Mouse (Mus musculus) spleen, adult 2 months (tissue): ENCODE measurements around the gene Jmjd1c. TPM values are rescaled to one million over a fixed set of nuclear protein-coding genes. Genes with fewer than 3 reads are reported as not detected.

Source experiments
- DNase-seq, 2 experiments: peaks; one replicate each; pipeline versions ENCODE4 v3.0.0 to v3.0.0-alpha.2; 2012 to 2021; ENCODE audit warnings: low spot score in 2 of 2, low read depth in 1 of 2
- H3K27ac ChIP-seq: fragments of 200-500 bp; 2 replicates; pipeline ENCODE4 v1.5.1; 2012; ENCODE audit warnings: low read length, inconsistent platforms; ENCODE audit not compliant: insufficient read depth
- H3K27me3 ChIP-seq: fragments of 200-500 bp; 2 replicates; pipeline ENCODE4 v1.6.1; 2012; ENCODE audit warnings: mild to moderate bottlenecking, moderate library complexity, low read length, inconsistent platforms; ENCODE audit not compliant: control insufficient read depth, insufficient read depth
- H3K36me3 ChIP-seq: fragments of 200-500 bp; 2 replicates; pipeline ENCODE4 v1.6.1; 2012; ENCODE audit warnings: mild to moderate bottlenecking, low read length, inconsistent platforms; ENCODE audit not compliant: control insufficient read depth, insufficient read depth
- H3K4me1 ChIP-seq: fragments of 200-500 bp; 2 replicates; pipeline ENCODE4 v1.6.1; 2011; ENCODE audit warnings: inconsistent platforms; ENCODE audit not compliant: control insufficient read depth, insufficient read depth, insufficient read length
- H3K4me3 ChIP-seq: fragments of 200-500 bp; 2 replicates; pipeline ENCODE4 v1.5.1; 2011; ENCODE audit warnings: mild to moderate bottlenecking, inconsistent platforms; ENCODE audit not compliant: insufficient read depth, insufficient read length; ENCODE audit errors: extremely low read depth
- CTCF ChIP-seq: fragments of 200-500 bp; IDR thresholded peaks from 2 replicates; pipeline ENCODE4 v1.5.1; 2011; ENCODE audit warnings: mild to moderate bottlenecking, inconsistent platforms; ENCODE audit not compliant: insufficient read depth, insufficient read length, insufficient replicate concordance; ENCODE audit errors: extremely low read depth
- POLR2A ChIP-seq: fragments of 200-500 bp; IDR thresholded peaks from 2 replicates; pipeline ENCODE4 v1.6.1; 2011; ENCODE audit warnings: low read depth, low read length, inconsistent platforms
- WGBS: fragments of 180-500 bp; shearing (Covaris S2); methylation state at CpG from one replicate; pipeline ENCODE4 v1.1.7; 2018; 5-methylcytosine and 5-hydroxymethylcytosine counted together
- polyA plus RNA-seq: library from polyadenylated mRNA; depleted of rRNA; stranded (reverse); fragments of >200 nt; gene quantifications from 2 replicates; pipeline ENCODE4 v1.2.3, GENCODE M21; 2012

The Jmjd1c gene
- polyA plus RNA-seq, 1 experiment, result 14.4 TPM

DNA sequence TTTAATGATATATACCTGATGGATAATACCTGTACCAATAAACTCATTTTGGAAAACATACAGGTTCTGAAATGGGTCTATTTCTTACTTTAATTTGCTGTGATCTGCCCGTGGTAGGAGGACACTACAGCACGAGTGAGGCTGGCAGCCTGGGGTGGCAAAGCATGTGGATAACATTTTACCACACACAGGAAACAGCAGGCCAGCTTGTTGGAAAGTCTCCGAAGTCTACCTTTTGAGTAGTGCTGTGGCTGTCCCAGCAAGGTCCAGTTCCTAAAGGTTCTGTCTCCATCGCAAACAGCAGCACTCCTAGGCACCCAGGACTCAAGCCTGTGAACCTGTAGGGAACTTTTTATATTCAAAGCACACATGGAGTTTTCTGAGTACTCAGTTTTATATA, 49.7 kb downstream of the Jmjd1c start:
- 52% methylated on average over 4 of the region's 4 CpGs for WGBS
- no peak for DNase-seq
- Histone ChIP-seq H3K27ac (no peak overlapping the region), H3K27me3 (no peaks in the 10 kb centered on the region), H3K4me1 (no peaks in the 10 kb centered on the region; the same call in 1 of the 2 replicates), H3K4me3 (no peak overlapping the region), H3K36me3 (no peaks in the 10 kb centered on the region)
- TF ChIP-seq POLR2A (no peak), CTCF (no peak)

DNA sequence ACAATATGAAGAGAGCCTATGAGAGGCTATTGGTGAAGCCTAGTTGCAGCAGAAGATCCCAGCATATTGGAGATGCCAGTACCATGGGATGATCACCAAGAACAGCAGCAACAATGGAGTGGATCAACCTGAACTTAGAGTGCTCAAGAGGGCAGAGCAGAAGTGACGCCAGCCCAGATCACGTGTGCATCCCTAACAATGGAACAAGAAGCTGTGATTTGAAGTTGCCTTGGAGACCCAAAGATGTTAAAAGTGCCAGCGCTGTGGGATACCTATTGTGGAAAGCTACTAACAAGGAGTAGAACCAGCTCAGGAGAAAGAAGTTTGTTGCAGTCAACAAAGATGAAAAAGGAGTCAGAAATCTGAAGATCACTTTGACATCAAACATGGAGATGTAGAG, 55.8 kb downstream of the Jmjd1c start:
- Histone ChIP-seq H3K4me3 (no peak overlapping the region), H3K4me1 (no peaks in the 10 kb centered on the region), H3K27ac (no peak overlapping the region), H3K36me3 (no peaks in the 10 kb centered on the region), H3K27me3 (no peaks in the 10 kb centered on the region)
- WGBS, result 91% methylated on average over 3 of the region's 3 CpGs
- DNase-seq, result no peak
- TF ChIP-seq CTCF (no peak), POLR2A (no peak)

DNA sequence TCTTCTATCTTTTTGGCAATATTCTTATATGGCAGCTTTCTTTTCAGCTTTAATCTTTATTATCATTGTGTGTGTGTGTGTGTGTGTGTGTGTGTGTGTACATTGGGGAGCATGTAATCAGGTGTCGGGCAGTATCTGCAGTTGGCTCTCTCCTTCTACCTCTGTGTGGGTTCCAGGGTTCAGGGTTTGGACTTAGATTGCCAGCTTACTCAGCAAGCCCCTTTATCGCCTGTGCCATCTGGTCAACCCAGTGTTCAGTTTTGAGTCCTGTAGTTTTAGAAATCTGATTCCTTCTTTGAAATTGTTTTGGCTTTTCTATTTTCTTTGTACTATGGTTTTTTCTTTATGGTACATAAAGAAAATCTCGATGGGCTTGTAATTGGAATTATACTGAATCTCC, 58.7 kb downstream of the Jmjd1c start:
- 86% methylated on average over 3 of the region's 3 CpGs for WGBS
- TF ChIP-seq POLR2A (no peak), CTCF (no peak)
- no peak overlapping the region for H3K4me3 ChIP-seq
- H3K27ac ChIP-seq, result no peak overlapping the region
- peaks cover 2% of the 10 kb centered on the region; the same call in 1 of the 2 replicates for H3K36me3 ChIP-seq
- H3K4me1 ChIP-seq, result no peaks in the 10 kb centered on the region
- H3K27me3 ChIP-seq, result no peaks in the 10 kb centered on the region
- DNase-seq, result no peak

DNA sequence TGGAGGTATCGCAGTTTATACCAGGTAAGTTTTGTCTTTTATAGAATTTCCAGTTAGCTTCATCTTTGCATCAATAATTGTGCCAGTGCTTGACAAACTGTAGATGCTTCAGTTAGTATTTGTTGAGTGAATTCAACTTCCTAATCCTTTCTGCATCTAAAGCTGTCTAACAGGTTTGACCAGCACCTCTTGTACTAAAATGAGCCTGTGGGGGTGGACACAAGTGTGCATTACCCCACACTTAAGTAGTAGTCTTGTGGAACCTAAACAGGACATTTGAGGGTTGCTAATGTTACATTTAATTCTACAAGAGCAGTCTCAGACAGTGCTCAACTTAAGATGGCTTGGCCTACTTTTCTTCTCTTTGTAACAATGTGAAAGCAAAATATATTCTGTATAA, 78.1 kb downstream of the Jmjd1c start:
- no peak for DNase-seq
- no peaks in the 10 kb centered on the region for H3K36me3 ChIP-seq
- H3K27ac ChIP-seq, result no peak overlapping the region
- H3K4me1 ChIP-seq, result no peaks in the 10 kb centered on the region
- TF ChIP-seq CTCF, result no peak
- no peak for TF ChIP-seq POLR2A
- WGBS, result 95% methylated on average over 1 of the region's 1 CpGs
- no peaks in the 10 kb centered on the region for H3K27me3 ChIP-seq
- no peak overlapping the region for H3K4me3 ChIP-seq

DNA sequence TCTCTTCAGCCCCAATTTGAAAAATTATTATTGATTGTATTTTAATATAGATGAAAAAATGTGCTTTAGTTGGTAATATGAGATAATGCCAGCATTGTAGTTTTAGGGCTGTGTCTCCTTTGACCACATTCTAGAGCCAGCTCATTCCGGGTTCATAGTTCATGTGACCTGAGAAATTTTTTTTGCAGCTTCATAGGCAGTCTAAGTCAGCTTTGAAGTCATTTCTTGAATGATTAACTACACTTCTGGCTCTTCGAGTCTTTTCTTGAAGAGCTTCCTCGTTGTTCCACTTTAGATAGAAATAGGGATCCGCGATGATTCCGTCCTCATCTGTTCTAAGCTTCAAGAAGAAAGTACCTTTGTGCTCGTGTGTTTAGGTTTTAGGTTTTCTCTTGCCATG, 80.1 kb downstream of the Jmjd1c start:
- Histone ChIP-seq H3K36me3 (no peaks in the 10 kb centered on the region), H3K4me1 (no peaks in the 10 kb centered on the region), H3K4me3 (no peak overlapping the region), H3K27me3 (no peaks in the 10 kb centered on the region), H3K27ac (no peak overlapping the region)
- TF ChIP-seq CTCF (no peak), POLR2A (no peak)
- DNase-seq, result no peak
- 90% methylated on average over 7 of the region's 7 CpGs for WGBS

DNA sequence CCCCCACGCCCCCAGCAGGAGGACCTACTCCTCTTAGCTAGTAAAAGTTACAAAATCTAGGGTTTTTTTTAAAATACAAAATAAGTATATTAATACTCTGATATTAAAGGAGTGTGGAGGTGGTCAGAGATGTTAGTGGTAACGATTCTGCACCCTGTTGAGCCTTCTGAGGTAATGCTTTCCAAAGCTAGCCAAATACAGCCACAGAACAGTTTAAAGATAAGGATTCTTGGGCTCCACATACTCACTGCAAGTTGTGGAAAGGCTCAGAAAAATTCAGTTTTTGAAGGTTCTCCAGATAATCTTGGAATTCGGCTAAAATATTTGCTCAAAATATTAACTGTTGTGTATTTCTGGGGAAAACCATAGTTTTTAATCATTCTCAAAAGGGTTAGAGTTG, 81.0 kb downstream of the Jmjd1c start:
- no peak for TF ChIP-seq POLR2A
- no peak for TF ChIP-seq CTCF
- no peaks in the 10 kb centered on the region for H3K36me3 ChIP-seq
- no peak for DNase-seq
- no peak overlapping the region for H3K4me3 ChIP-seq
- H3K4me1 ChIP-seq, result no peaks in the 10 kb centered on the region
- 87% methylated on average over 3 of the region's 3 CpGs for WGBS
- no peak overlapping the region for H3K27ac ChIP-seq
- H3K27me3 ChIP-seq, result no peaks in the 10 kb centered on the region

DNA sequence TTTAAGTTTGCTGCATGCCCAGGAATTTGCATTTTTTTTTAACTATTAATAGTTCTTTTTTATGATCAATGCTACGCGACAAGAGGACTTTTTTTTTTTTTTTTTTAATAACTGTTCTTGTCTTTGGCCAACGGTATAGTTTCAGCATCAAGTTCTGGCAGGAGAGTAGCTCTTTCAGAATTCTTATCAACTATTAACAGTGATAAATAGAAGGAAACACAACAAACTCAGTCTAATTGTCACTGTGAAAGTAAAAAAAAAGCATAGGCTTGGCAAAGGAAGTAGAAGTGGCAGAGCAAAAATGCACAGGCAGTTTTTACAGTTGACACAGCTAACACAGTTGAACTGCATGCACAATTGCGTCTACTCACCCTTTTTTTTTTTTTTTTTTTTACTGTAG, 81.5 kb downstream of the Jmjd1c start:
- no peaks in the 10 kb centered on the region for H3K36me3 ChIP-seq
- H3K27me3 ChIP-seq, result no peaks in the 10 kb centered on the region
- H3K4me1 ChIP-seq, result no peaks in the 10 kb centered on the region
- TF ChIP-seq CTCF, result no peak
- no peak for TF ChIP-seq POLR2A
- DNase-seq, result no peak
- no peak overlapping the region for H3K27ac ChIP-seq
- 53% methylated on average over 4 of the region's 4 CpGs for WGBS
- H3K4me3 ChIP-seq, result no peak overlapping the region
